Mouse (Mus musculus) gastrocnemius, adult 18-20 months (tissue): ENCODE data around the gene Tulp4. TPM values are rescaled to one million over a fixed set of nuclear protein-coding genes. Genes with fewer than 3 reads are reported as not detected.
"Not testable (repeated sequence)": the region's sequence is repeated elsewhere in the genome, so short reads cannot be mapped to it uniquely, and the experiment has no call there.

Source experiments
- DNase-seq: peaks from one replicate; pipeline ENCODE4 v3.0.0; 2021; ENCODE audit warnings: low spot score
- total RNA-seq, 2 experiments: library from RNA; stranded (reverse); gene quantifications; 2 replicates each; pipeline ENCODE4 v1.2.3; 2021

Gene Tulp4
- total RNA-seq, 2 experiments from 2014 or later: 119 to 140 TPM

GRCm38 (mm10) chr17:6187183-6187582, 80.9 kb downstream of the Tulp4 start:
- DNase-seq: no peak

GRCm38 (mm10) chr17:6189207-6189606, 83.0 kb downstream of the Tulp4 start:
- DNase-seq: no peak

GRCm38 (mm10) chr17:6192275-6192674, 86.0 kb downstream of the Tulp4 start:
- DNase-seq: no peak

GRCm38 (mm10) chr17:6195390-6195789, 89.2 kb downstream of the Tulp4 start:
- DNase-seq: no peak

GRCm38 (mm10) chr17:6197491-6197890, 91.3 kb downstream of the Tulp4 start:
- DNase-seq: no peak

- DNase-seq: no peak
These were observed 92.4 kb downstream of the Tulp4 start for GRCm38 (mm10) chr17:6198670-6199069.

GRCm38 (mm10) chr17:6199166-6199565, 92.9 kb downstream of the Tulp4 start:
- no peak for DNase-seq

- no peak for DNase-seq
These were observed 95.4 kb downstream of the Tulp4 start for GRCm38 (mm10) chr17:6201522-6202250.

GRCm38 (mm10) chr17:6202389-6203110, 96.3 kb downstream of the Tulp4 start:
- DNase-seq: no peak

- DNase-seq: no peak
These were observed 96.9 kb downstream of the Tulp4 start for GRCm38 (mm10) chr17:6203126-6203525.

GRCm38 (mm10) chr17:6203795-6204194, 97.6 kb downstream of the Tulp4 start:
- no peak for DNase-seq

- DNase-seq: no peak
These were observed 105.5 kb downstream of the Tulp4 start for GRCm38 (mm10) chr17:6211721-6212120.

- DNase-seq: no peak
These were observed 109.4 kb downstream of the Tulp4 start for GRCm38 (mm10) chr17:6215640-6216039.

- DNase-seq: no peak
These were observed 110.3 kb downstream of the Tulp4 start for GRCm38 (mm10) chr17:6216514-6216913.

GRCm38 (mm10) chr17:6232633-6233032, 126.4 kb downstream of the Tulp4 start:
- not testable (repeated sequence) for DNase-seq

GRCm38 (mm10) chr17:6251298-6251697, 145.1 kb downstream of the Tulp4 start:
- DNase-seq: not testable (repeated sequence)

- not testable (repeated sequence) for DNase-seq
These were observed 150.3 kb downstream of the Tulp4 start, which contains the start of gene Tmem181a for GRCm38 (mm10) chr17:6256400-6257069. Gene Tmem181a, plus strand, starts transcription at chr17:6256860.

- not testable (repeated sequence) for DNase-seq
These were observed 150.8 kb downstream of the Tulp4 start for GRCm38 (mm10) chr17:6257070-6257456.

GRCm38 (mm10) chr17:6269876-6270831, 163.9 kb downstream of the Tulp4 start:
- DNase-seq: not testable (repeated sequence)

- DNase-seq: not testable (repeated sequence)
These were observed 164.6 kb downstream of the Tulp4 start for GRCm38 (mm10) chr17:6270840-6271239.

- not testable (repeated sequence) for DNase-seq
These were observed 165.7 kb downstream of the Tulp4 start for GRCm38 (mm10) chr17:6271970-6272369.
